Mouse (Mus musculus) liver, embryonic 13.5 days (tissue): ENCODE measurements around the gene Fcrl6. TPM values are rescaled to one million over a fixed set of nuclear protein-coding genes. Genes with fewer than 3 reads are reported as not detected.

ENCODE experiments used
- ATAC-seq: fragments of 200-750 bp; cut with Nextera tagmentation; 2 replicates; pipeline ENCODE4 v1.8.0; 2017; ENCODE audit warnings: low read depth, mild to moderate bottlenecking, moderate number of reproducible peaks, moderate library complexity
- DNase-seq: peaks from one replicate; pipeline ENCODE4 v3.0.0; 2022
- H3K27ac ChIP-seq: fragments of 300-500 bp; sonication (generic); 2 replicates; pipeline ENCODE4 v1.5.1; 2015; ENCODE audit warnings: moderate library complexity, mild to moderate bottlenecking, inconsistent platforms
- H3K27me3 ChIP-seq: fragments of 300-500 bp; sonication (generic); 2 replicates; pipeline ENCODE4 v1.6.1; 2015; ENCODE audit warnings: mild to moderate bottlenecking, inconsistent platforms
- H3K36me3 ChIP-seq: fragments of 300-500 bp; sonication (generic); 2 replicates; pipeline ENCODE4 v1.6.1; 2015; ENCODE audit warnings: mild to moderate bottlenecking, inconsistent platforms
- H3K4me1 ChIP-seq: fragments of 300-500 bp; sonication (generic); replicated peaks from 2 replicates; pipeline ENCODE4 v1.6.1; 2015; ENCODE audit warnings: inconsistent platforms
- H3K4me2 ChIP-seq: fragments of 300-500 bp; sonication (generic); 2 replicates; pipeline ENCODE4 v1.6.1; 2015; ENCODE audit warnings: inconsistent platforms, mild to moderate bottlenecking, moderate library complexity
- H3K4me3 ChIP-seq: fragments of 300-500 bp; sonication (generic); replicated peaks from 2 replicates; pipeline ENCODE4 v1.5.1; 2015; ENCODE audit warnings: mild to moderate bottlenecking, inconsistent platforms
- H3K9ac ChIP-seq: fragments of 300-500 bp; sonication (generic); 2 replicates; pipeline ENCODE4 v1.6.1; 2015; ENCODE audit warnings: mild to moderate bottlenecking, inconsistent platforms
- H3K9me3 ChIP-seq: fragments of 300-500 bp; sonication (generic); replicated peaks from 2 replicates; pipeline ENCODE4 v1.6.1; 2016; ENCODE audit warnings: inconsistent platforms
- WGBS: fragments of 180-500 bp; shearing (Covaris S2); methylation state at CpG from one replicate; pipeline ENCODE4 v1.1.7; 2015; ENCODE audit not compliant: insufficient replicate concordance; 5-methylcytosine and 5-hydroxymethylcytosine counted together
- polyA plus RNA-seq: library from polyadenylated mRNA; unstranded; fragments of >200 nt; fragmentation: Nextera tagmentation; extraction: Ambion mirVana; gene quantifications from 2 replicates; pipeline ENCODE4 v1.2.1, GENCODE M21; 2015

Fcrl6 gene
- polyA plus RNA-seq: not detected in 2 replicates

- H3K4me2 ChIP-seq: no peak within 1 kb of the TSS
- no peaks in the 10 kb centered on the region for H3K36me3 ChIP-seq
- no peaks in the 10 kb centered on the region for H3K4me1 ChIP-seq
- H3K27me3 ChIP-seq: no peaks in the 10 kb centered on the region
- no peak for DNase-seq
- ATAC-seq: no peak
- H3K9ac ChIP-seq: no peak within 1 kb of the TSS
- no peak within 1 kb of the TSS for H3K27ac ChIP-seq
- WGBS: 11% methylated on average over 1 of the region's 1 CpGs
- no peak within 1 kb of the TSS for H3K4me3 ChIP-seq
- no peaks in the 10 kb centered on the region for H3K9me3 ChIP-seq
These were observed at the start of gene Fcrl6 for GRCm38 (mm10) chr1:172602326-172602725. Gene Fcrl6, minus strand, starts transcription at chr1:172602551.

DNA sequence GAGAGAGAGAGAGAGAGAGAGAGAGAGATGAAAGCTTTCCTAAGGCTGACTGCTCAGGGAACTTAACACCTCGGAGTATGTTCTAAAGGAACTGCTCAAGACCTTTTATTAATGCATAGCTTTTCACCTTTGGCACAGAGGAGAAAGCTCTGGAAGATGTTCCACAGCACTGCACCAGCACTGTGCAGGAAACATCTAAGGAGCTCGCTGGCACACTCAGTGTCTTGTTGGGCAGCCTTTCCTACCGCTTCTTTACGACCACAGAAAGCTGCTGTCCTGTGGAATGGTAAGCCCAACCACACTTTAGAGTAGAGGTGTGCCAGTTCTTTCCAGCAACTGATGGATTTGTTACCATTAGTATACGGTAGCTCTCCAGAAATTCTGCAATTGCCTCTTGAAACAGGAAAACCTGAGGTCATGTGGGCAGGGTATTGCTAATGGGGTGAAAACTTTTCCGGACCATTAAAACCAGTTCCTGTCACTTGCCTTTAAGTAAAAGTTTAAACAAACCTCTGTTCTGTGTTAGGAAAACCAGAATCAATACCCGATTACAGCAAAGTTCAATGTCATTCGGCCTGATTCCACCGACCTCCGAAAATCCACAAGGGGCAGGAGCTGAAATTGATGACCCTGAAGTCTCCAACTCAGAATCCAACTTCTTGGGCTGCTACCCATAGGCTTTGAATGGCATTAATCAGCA is 49.1 kb upstream of the Fcrl6 start:
- 58% methylated on average over 10 of the region's 10 CpGs for WGBS
- H3K36me3 ChIP-seq: no peaks in the 10 kb centered on the region
- H3K9ac ChIP-seq: no peak overlapping the region
- no peak for DNase-seq
- no peaks in the 10 kb centered on the region for H3K4me1 ChIP-seq
- H3K4me2 ChIP-seq: no peak overlapping the region
- H3K9me3 ChIP-seq: no peaks in the 10 kb centered on the region
- ATAC-seq: no peak
- H3K4me3 ChIP-seq: no peak overlapping the region
- H3K27ac ChIP-seq: no peak overlapping the region
- H3K27me3 ChIP-seq: no peaks in the 10 kb centered on the region

- Histone ChIP-seq H3K9me3 (no peaks in the 10 kb centered on the region), H3K4me2 (no peak overlapping the region), H3K36me3 (no peaks in the 10 kb centered on the region), H3K27ac (no peak overlapping the region), H3K9ac (no peak overlapping the region), H3K4me3 (no peak overlapping the region), H3K4me1 (no peaks in the 10 kb centered on the region), H3K27me3 (no peaks in the 10 kb centered on the region)
- ATAC-seq (0 out of 2 replicates have a peak, but pooled peaks have one; percentile 10), DNase-seq (no peak)
- WGBS: 48% methylated on average over 8 of the region's 8 CpGs
These were observed 48.4 kb upstream of the Fcrl6 start for GRCm38 (mm10) chr1:172650519-172651287.

DNA sequence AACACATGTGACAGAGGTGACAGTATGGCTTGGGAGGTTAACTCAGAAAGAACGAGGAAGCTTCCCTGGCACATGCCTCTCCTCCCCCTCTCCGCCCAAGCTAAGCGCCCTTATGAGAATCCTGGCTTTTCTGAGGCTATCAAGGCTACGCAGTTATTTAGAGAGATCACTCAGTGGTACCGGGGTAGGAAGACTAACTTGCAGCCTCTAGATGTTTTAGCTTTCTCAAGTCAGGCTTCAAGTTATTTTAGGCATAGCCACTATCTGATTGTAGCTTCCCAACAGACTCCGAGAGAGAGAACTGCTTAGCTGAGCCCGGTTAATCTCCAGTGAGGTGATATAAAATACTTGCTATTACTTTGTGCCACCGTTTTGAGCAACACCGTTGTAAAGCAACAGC is 47.0 kb upstream of the Fcrl6 start:
- DNase-seq (no peak), ATAC-seq (no peak)
- Histone ChIP-seq H3K27me3 (no peaks in the 10 kb centered on the region), H3K36me3 (no peaks in the 10 kb centered on the region), H3K4me1 (no peaks in the 10 kb centered on the region), H3K9me3 (no peaks in the 10 kb centered on the region), H3K4me3 (no peak overlapping the region), H3K9ac (no peak overlapping the region), H3K27ac (no peak overlapping the region), H3K4me2 (no peak overlapping the region)
- WGBS: 51% methylated on average over 9 of the region's 9 CpGs

DNA sequence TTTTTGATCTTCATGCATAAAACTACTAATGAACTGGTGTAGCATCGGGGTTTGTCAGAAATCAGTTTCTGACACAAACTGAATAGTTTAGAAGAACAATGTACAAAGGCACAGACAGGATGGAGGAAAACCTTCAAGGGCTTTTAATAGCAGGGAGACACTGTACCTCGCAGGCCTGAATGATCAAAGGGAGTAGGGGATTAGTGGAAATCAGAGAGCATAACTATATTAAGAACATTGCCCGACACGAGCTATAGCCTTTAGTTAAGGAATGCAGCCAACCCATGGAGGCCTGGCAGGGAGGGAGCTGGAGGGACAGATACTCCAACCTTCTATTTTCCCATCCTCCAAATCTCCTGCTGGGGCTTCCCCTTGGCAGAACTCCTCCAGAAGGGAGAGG is 44.9 kb upstream of the Fcrl6 start:
- ATAC-seq (no peak), DNase-seq (no peak)
- Histone ChIP-seq H3K4me1 (no peaks in the 10 kb centered on the region), H3K27ac (no peak overlapping the region), H3K9me3 (no peaks in the 10 kb centered on the region), H3K9ac (no peak overlapping the region), H3K27me3 (no peaks in the 10 kb centered on the region), H3K4me2 (no peak overlapping the region), H3K36me3 (no peaks in the 10 kb centered on the region), H3K4me3 (no peak overlapping the region)
- 57% methylated on average over 4 of the region's 4 CpGs for WGBS

DNA sequence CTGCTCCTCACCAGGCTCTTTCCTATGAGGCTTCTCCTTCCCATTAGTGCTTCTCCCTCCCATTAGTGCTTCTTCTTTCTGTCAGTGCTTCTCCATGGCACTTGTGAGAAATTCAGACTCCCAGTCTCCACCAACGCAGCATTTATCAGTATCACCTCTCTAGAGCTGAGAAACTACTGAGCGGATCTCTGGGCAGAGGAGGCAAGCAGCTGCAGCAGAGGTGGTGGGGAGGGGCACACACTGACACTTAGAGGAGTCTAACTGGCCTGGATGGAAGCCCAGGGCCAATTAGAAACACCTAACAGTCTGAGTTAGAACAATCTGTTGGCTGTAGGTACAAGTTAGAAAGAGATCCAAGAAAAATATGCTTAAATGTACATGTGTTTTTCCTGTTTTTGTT is 36.4 kb upstream of the Fcrl6 start:
- Histone ChIP-seq H3K9me3 (no peaks in the 10 kb centered on the region), H3K36me3 (no peaks in the 10 kb centered on the region), H3K4me1 (no peaks in the 10 kb centered on the region), H3K27ac (no peak overlapping the region), H3K9ac (no peak overlapping the region), H3K27me3 (no peaks in the 10 kb centered on the region), H3K4me3 (no peak overlapping the region), H3K4me2 (no peak overlapping the region)
- ATAC-seq (no peak), DNase-seq (no peak)
- 38% methylated on average over 2 of the region's 2 CpGs for WGBS

- no peaks in the 10 kb centered on the region for H3K9me3 ChIP-seq
These were observed 35.5 kb upstream of the Fcrl6 start for GRCm38 (mm10) chr1:172637801-172638200.

GRCm38 (mm10) chr1:172636266-172636665 is 33.9 kb upstream of the Fcrl6 start:
- ATAC-seq: no peak
- H3K9ac ChIP-seq: no peak overlapping the region
- WGBS: 53% methylated on average over 5 of the region's 5 CpGs
- H3K4me1 ChIP-seq: peaks cover 13% of the 10 kb centered on the region
- H3K27me3 ChIP-seq: no peaks in the 10 kb centered on the region
- no peak overlapping the region for H3K4me2 ChIP-seq
- no peaks in the 10 kb centered on the region for H3K36me3 ChIP-seq
- no peak overlapping the region for H3K4me3 ChIP-seq
- no peak overlapping the region for H3K27ac ChIP-seq
- no peak for DNase-seq
- no peaks in the 10 kb centered on the region for H3K9me3 ChIP-seq

More at GRCm38 (mm10) chr1:172637801-172638200, 35.5 kb upstream of the Fcrl6 start:
- Histone ChIP-seq H3K4me3 (no peak overlapping the region), H3K4me1 (peaks cover 6% of the 10 kb centered on the region; the same call in 1 of the 2 replicates), H3K27ac (no peak overlapping the region), H3K36me3 (no peaks in the 10 kb centered on the region), H3K4me2 (no peak overlapping the region), H3K9ac (no peak overlapping the region), H3K27me3 (no peaks in the 10 kb centered on the region)
- WGBS: 54% methylated on average over 4 of the region's 4 CpGs
- no peak for DNase-seq
- no peak for ATAC-seq

- 32% methylated on average over 4 of the region's 4 CpGs for WGBS
- DNase-seq: no peak
- no peak overlapping the region for H3K27ac ChIP-seq
These were observed 32.9 kb upstream of the Fcrl6 start for GRCm38 (mm10) chr1:172635258-172635657.

GRCm38 (mm10) chr1:172634136-172634535 is 31.8 kb upstream of the Fcrl6 start:
- ATAC-seq (no peak), DNase-seq (no peak)
- 71% methylated on average over 2 of the region's 2 CpGs for WGBS
- no peaks in the 10 kb centered on the region for H3K27me3 ChIP-seq
- no peak overlapping the region for H3K4me3 ChIP-seq
- H3K36me3 ChIP-seq: no peaks in the 10 kb centered on the region
- H3K9ac ChIP-seq: no peak overlapping the region
- H3K27ac ChIP-seq: no peak overlapping the region
- H3K4me2 ChIP-seq: no peak overlapping the region
- no peaks in the 10 kb centered on the region for H3K9me3 ChIP-seq
- peaks cover 13% of the 10 kb centered on the region for H3K4me1 ChIP-seq

More at GRCm38 (mm10) chr1:172635258-172635657, 32.9 kb upstream of the Fcrl6 start:
- Histone ChIP-seq H3K9me3 (no peaks in the 10 kb centered on the region), H3K36me3 (no peaks in the 10 kb centered on the region), H3K27me3 (no peaks in the 10 kb centered on the region), H3K4me1 (peaks cover 13% of the 10 kb centered on the region), H3K4me3 (no peak overlapping the region), H3K4me2 (no peak overlapping the region), H3K9ac (no peak overlapping the region)
- ATAC-seq: no peak

DNA sequence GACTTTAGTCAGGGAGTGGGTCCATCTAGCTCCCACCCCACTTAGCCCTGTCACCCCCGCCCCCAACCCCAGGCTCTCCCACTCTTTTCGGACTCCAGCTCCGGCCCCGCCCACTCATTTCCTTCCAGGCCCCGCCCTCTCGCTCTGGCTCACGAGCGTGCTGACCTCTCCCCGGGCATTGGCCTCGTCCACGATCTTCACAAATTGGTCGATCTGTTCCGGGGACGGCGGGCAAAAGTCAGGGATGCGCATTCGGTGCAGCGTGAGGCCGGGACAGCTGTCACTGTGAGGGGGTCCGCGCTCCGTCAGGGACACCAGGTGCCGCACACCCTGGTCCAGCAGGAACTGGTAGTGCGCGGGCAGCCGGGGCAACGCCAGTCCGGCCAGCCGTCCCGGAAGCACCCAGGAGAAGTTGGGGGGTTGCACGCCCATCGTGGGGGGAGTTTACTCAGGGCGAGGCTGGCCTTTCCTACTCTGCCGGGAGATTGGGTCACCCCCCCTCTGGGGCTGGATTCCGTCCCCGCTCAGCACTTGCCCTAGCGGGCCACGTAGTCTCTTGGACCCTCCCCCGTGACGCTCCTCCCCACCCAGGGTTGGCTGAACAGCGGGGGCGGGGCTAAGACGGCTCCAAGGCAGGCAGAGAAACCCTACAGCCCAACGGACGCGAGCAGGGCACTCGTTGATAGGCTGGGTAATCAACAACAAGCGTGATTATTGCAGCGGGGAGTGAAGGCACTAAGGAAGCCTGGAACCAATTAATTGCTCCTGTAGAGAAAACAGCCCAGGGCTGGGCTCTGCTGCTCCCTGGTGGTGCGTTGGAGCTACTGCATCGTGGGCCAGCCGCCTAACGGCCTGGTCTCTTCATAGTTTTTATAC is 30.3 kb upstream of the Fcrl6 start, which contains the start of gene Dusp23:
TSS of gene Dusp23 (minus strand) at position 512 of the 876 bp plus-strand sequence.
- no peaks in the 10 kb centered on the region for H3K36me3 ChIP-seq
- ATAC-seq (peak; percentile 98), DNase-seq (peak; percentile 86)
- no peaks in the 10 kb centered on the region for H3K27me3 ChIP-seq
- peak within 1 kb of the TSS; percentile 67 for H3K4me3 ChIP-seq
- peak within 1 kb of the TSS; percentile 72 for H3K9ac ChIP-seq
- H3K27ac ChIP-seq: peak within 1 kb of the TSS; percentile 82
- peaks cover 13% of the 10 kb centered on the region for H3K4me1 ChIP-seq
- WGBS: under 1% methylated on average over 53 of the region's 53 CpGs
- H3K4me2 ChIP-seq: peak within 1 kb of the TSS; percentile 86
- H3K9me3 ChIP-seq: no peaks in the 10 kb centered on the region
